Mouse (Mus musculus) urinary bladder, postnatal 25 days (tissue): Measurements from ENCODE around the gene Tex36.

Experiments used
- DNase-seq: peaks from one replicate; pipeline ENCODE4 v3.0.0; 2022; ENCODE audit warnings: low spot score

The Tex36 gene

DNA sequence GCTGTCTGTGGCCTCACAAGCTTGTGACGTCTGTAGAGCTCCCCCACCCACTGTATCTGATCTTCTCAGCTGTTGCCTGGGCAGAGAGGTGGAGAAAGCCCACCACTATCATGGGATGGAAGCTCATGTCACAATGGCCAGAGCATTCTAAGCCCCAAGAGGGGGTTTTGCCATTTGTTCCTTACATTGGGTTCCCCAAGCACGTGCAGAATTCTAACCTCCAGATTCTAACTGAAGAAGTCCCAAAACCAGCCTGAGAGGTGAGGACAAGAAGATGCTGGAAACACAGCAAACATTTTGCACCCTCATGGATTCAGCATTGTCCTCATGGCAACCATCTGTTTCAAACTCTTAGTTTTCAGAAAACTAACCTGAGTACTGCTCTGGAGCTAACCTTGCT, at the start of gene Tex36:
Gene Tex36 (minus strand): TSS at position 101 of the 400 bp plus-strand sequence.
- no peak for DNase-seq

DNA sequence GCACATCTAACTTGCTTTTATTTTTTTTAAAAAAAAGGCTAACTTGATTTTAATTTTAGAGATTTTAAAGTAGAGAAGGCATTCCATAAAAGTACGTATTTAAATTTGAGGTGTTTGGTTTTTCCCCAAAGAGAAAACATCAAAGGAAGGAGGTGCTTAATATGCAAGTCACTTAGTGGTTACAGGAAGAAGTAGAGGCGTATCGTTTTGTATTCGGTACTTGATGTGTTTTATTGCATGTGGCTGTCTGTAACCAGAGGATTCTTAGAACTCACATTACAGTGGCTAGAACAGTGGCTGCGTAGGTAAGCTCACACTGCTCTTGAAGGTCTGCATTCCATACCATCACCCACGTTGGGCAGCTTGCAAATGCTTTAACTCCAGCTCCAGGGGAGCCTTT, 43.8 kb upstream of the Tex36 start:
- no peak for DNase-seq

GRCm38 (mm10) chr7:133638821-133639220, 36.9 kb upstream of the Tex36 start:
- DNase-seq, result no peak

DNA sequence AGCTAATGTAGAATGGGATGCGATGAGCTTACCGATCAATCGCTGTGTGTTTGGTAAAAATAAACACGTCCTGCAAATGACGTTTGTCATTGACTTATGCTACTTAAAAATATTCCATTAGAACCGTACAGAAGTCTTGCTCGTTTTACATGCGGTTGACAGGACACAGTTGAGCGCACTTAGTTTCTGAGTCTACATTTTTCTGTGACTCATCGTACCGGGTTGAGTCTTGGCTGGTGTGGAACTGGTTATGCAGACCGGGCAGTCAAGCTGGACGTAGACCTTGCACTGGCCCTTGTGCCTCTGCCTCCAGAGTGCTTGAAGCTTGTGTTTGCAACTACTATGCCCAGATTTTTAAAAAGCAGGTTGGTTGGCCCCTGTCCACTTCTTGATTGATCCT, 36.3 kb upstream of the Tex36 start:
- DNase-seq, result peak; percentile 5

GRCm38 (mm10) chr7:133637361-133638305, 35.7 kb upstream of the Tex36 start, which contains the start of gene Edrf1:
Edrf1 (plus strand) TSS chr7:133637543.
- DNase-seq, result peak; percentile 93

- peak; percentile 82 for DNase-seq
Measured at GRCm38 (mm10) chr7:133636738-133637352, 34.9 kb upstream of the Tex36 start.

DNA sequence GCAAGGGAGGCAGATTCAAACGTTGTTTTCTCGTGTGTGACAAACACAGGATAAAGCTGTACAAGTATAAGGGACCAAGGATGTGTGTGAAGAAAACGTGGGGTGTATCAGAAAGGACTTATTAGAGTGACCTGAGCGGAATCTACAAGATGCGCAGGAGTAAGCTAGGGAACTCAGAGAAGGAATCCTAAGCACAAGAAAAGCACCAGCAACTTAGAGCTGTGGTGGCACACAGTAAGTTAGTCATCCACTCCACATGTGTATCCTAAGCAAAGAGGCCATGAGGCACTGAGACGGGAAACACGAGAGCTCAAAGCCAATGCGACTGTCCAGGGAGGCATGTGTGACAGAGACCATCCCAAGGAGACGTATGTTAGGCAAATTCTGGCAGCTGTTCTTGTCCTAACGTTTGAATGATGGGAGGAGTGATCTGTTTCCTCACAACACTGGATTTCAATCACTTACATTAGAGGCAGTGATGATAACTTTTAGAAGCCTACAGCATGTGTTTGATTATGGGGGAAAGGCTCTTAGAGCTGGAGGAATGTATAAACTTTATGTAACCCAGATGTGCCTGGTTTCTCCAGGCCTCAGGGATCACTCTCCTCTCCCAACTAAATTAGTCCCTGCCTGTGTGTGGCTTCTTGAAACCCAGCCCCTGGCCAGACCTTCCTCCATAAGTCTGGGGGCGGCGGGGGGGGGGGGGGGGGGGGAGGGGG, 33.1 kb upstream of the Tex36 start:
- no peak for DNase-seq

- peak; percentile 45 for DNase-seq
Measured at GRCm38 (mm10) chr7:133632476-133632875, 30.5 kb upstream of the Tex36 start.

- DNase-seq, result no peak
Measured at GRCm38 (mm10) chr7:133630821-133631220, 28.9 kb upstream of the Tex36 start.

GRCm38 (mm10) chr7:133627184-133627936, 25.4 kb upstream of the Tex36 start:
- no peak for DNase-seq

GRCm38 (mm10) chr7:133623226-133623625, 21.3 kb upstream of the Tex36 start:
- no peak for DNase-seq

DNA sequence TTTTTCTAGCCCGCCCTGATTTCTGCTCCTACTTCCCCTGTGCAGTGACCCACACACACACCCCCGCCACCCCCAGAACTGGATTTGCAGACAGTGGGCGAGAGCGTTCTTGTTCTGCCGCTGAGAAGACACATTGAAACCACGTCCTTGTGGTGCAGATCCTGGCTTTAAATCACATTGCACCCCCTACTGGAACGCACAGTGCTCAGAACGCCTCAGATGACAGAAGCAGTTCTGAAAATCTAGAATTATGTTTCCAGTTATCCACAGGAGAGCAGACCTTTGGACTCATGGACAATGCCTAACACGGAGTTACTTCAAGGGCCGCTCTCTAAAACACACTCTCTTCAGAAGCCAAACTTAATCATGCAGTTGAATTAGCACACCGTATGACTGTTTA, 18.8 kb upstream of the Tex36 start:
- no peak for DNase-seq

DNA sequence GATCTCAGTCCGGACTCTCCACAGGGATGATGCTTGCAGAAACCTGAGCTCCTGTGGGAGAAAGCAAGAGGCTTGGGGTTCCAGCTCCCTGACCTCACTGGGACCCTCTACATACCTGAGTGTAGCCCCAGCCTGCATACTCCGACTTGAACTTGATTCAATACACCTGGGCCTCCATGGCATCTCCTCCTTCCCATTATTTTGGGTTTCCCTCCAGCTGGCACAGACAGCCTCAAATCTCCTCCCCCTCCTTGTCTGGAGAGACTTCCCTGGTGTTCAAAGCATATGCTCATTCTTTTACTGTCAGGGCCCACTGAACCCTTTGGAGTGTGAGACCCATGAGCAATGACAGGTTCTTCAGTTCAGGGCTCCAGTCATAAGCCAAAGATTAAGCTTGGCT, 11.0 kb upstream of the Tex36 start:
- DNase-seq, result no peak

DNA sequence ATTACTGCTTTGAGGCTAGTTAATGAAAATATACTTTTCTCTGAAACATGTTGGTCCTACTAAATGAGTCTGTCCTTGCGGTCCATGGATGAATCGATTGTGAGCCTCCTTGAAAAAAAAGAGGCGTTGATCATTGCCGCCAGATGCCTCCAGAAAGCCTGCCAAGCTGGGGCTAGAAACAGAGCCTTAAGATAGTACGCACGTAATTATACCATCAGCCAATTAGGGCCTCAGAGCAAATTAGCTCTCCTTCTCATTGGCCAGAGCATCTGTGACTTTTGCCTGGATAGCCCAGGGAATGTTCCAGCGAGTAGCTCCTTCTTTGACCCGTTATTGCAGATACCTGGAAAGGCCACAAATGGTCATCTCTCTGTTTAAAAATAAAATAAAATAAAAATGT, 7.6 kb upstream of the Tex36 start:
- DNase-seq, result no peak

DNA sequence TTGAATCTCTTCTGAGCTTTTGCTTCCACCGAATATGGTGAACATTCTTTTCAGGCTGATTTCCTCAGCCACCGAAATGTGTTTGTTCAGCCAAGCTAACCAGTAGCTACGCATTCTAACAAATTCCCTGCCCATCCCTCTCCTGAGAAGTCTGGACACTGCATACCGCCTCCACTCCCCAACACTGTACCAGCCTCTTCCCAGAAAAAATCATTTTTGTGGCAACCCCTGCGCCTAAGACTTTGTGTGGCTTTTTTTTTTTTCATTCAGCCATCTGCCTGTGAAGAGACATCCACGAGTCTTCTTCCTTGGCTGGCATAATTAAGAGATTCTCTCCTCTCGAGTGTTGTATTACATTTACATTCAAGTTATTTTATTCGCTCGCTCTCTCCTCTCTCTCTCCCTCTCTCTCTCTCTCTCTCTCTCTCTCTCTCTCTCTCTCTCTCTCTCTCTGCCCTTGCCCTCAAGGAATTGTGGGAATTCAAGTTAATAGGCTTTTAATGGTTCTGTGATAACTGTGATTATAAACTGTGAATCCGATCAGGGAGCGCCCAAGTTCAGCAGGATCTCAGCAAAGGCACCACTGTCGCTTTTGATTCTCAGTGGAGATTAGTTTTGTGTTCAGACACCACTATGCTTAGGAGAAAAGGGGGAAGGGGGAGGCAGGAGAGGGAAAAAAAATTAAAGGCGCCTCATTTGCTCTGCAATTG, 6.8 kb upstream of the Tex36 start:
- DNase-seq, result no peak

- DNase-seq, result no peak
Measured at GRCm38 (mm10) chr7:133607883-133608575, 6.1 kb upstream of the Tex36 start.

GRCm38 (mm10) chr7:133607331-133607730, 5.4 kb upstream of the Tex36 start:
- DNase-seq, result no peak

- DNase-seq, result no peak
Measured at GRCm38 (mm10) chr7:133604427-133605081, 2.6 kb upstream of the Tex36 start.

- no peak for DNase-seq
Measured at GRCm38 (mm10) chr7:133603156-133603555, 1.2 kb upstream of the Tex36 start.

DNA sequence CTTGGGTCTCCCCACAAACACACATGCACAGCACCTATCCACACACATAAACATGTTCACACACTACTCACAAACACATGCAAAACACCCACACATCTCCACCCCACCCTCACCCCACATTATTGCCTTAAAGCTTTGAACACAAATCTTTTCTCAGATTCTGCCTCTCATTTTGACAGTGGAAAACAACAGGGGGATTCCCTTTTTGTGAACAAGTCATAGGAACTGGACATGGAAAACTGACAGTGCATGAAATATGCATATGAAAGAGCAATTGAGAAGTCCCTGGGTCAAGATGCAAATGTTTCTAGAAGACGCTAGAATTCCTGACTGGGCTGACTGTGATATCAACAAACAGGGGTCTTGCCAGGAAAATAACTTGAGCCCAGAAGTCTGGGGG, 1.4 kb downstream of the Tex36 start:
- no peak for DNase-seq
